Mouse (Mus musculus): Measurements from ENCODE around the gene Zbtb20. TPM values are rescaled to one million over a fixed set of nuclear protein-coding genes. Genes with fewer than 3 reads are reported as not detected.
A peak's percentile ranks its signal among the peaks of the same experiment; 100 is the strongest.

Zbtb20 gene
- total and polyA plus RNA-seq, 2 experiments from 2014 or later: 25.2 to 38.0 TPM

GRCm38 (mm10) chr16:43256191-43256899 is 380.7 kb downstream of the Zbtb20 start:
- no peak overlapping the region for H3K27ac ChIP-seq (ENCODE audit: low read depth, low read length)
- no peak overlapping the region for H3K9ac ChIP-seq (replicated peaks; ENCODE audit: low read length, poor library complexity, severe bottlenecking)
- DNase-seq (ENCODE audit: low spot score) (no peak), ATAC-seq (ENCODE audit: low FRiP score) (no peak)
- no peaks in the 10 kb centered on the region for H3K27me3 ChIP-seq (ENCODE audit: insufficient read depth, low read length)
- no peaks in the 10 kb centered on the region for H3K4me1 ChIP-seq (ENCODE audit: insufficient read depth, low read length)
- TF ChIP-seq CTCF (IDR thresholded peaks at IDR 0.05): no peak
- H3K36me3 ChIP-seq (ENCODE audit: insufficient read depth, low read length): no peaks in the 10 kb centered on the region
- no peak overlapping the region for H3K4me3 ChIP-seq (ENCODE audit: low read depth, low read length)
- no peak overlapping the region for H3K4me2 ChIP-seq (ENCODE audit: low read depth, low read length, poor library complexity, severe bottlenecking)
- H3K9me3 ChIP-seq (ENCODE audit: low read length): no peaks in the 10 kb centered on the region
- 84% methylated on average over 3 of the region's 3 CpGs for WGBS

GRCm38 (mm10) chr16:43256900-43257281 is 381.2 kb downstream of the Zbtb20 start:
- WGBS: 80% methylated on average over 1 of the region's 1 CpGs
- no peak for TF ChIP-seq CTCF (IDR thresholded peaks at IDR 0.05)
- H3K9ac ChIP-seq (replicated peaks; ENCODE audit: low read length, poor library complexity, severe bottlenecking): no peak overlapping the region
- no peaks in the 10 kb centered on the region for H3K9me3 ChIP-seq (ENCODE audit: low read length)
- no peaks in the 10 kb centered on the region for H3K4me1 ChIP-seq (ENCODE audit: insufficient read depth, low read length)
- DNase-seq (ENCODE audit: low spot score): no peak
- H3K36me3 ChIP-seq (ENCODE audit: insufficient read depth, low read length): no peaks in the 10 kb centered on the region
- H3K27ac ChIP-seq (ENCODE audit: low read depth, low read length): no peak overlapping the region
- no peak for ATAC-seq (ENCODE audit: low FRiP score)
- H3K4me3 ChIP-seq (ENCODE audit: low read depth, low read length): no peak overlapping the region
- no peaks in the 10 kb centered on the region for H3K27me3 ChIP-seq (ENCODE audit: insufficient read depth, low read length)
- no peak overlapping the region for H3K4me2 ChIP-seq (ENCODE audit: low read depth, low read length, poor library complexity, severe bottlenecking)

GRCm38 (mm10) chr16:43259466-43259865 is 383.8 kb downstream of the Zbtb20 start:
- H3K4me2 ChIP-seq (ENCODE audit: low read depth, low read length, poor library complexity, severe bottlenecking): no peak overlapping the region
- no peak overlapping the region for H3K27ac ChIP-seq (ENCODE audit: low read depth, low read length)
- DNase-seq (ENCODE audit: low spot score): no peak
- WGBS: 44% methylated on average over 1 of the region's 1 CpGs
- H3K36me3 ChIP-seq (ENCODE audit: insufficient read depth, low read length): no peaks in the 10 kb centered on the region
- no peaks in the 10 kb centered on the region for H3K27me3 ChIP-seq (ENCODE audit: insufficient read depth, low read length)
- H3K9me3 ChIP-seq (ENCODE audit: low read length): no peaks in the 10 kb centered on the region
- ATAC-seq (ENCODE audit: low FRiP score): no peak
- H3K4me3 ChIP-seq (ENCODE audit: low read depth, low read length): no peak overlapping the region
- no peaks in the 10 kb centered on the region for H3K4me1 ChIP-seq (ENCODE audit: insufficient read depth, low read length)
- no peak for TF ChIP-seq CTCF (IDR thresholded peaks at IDR 0.05)
- no peak overlapping the region for H3K9ac ChIP-seq (replicated peaks; ENCODE audit: low read length, poor library complexity, severe bottlenecking)

GRCm38 (mm10) chr16:43260862-43261261 is 385.2 kb downstream of the Zbtb20 start:
- DNase-seq (ENCODE audit: low spot score): no peak
- Histone ChIP-seq H3K36me3 (ENCODE audit: insufficient read depth, low read length) (no peaks in the 10 kb centered on the region), H3K4me3 (ENCODE audit: low read depth, low read length) (no peak overlapping the region), H3K27ac (ENCODE audit: low read depth, low read length) (no peak overlapping the region), H3K27me3 (ENCODE audit: insufficient read depth, low read length) (no peaks in the 10 kb centered on the region), H3K9ac (replicated peaks; ENCODE audit: low read length, poor library complexity, severe bottlenecking) (no peak overlapping the region), H3K4me1 (ENCODE audit: insufficient read depth, low read length) (no peaks in the 10 kb centered on the region), H3K9me3 (ENCODE audit: low read length) (no peaks in the 10 kb centered on the region), H3K4me2 (ENCODE audit: low read depth, low read length, poor library complexity, severe bottlenecking) (no peak overlapping the region)
- ATAC-seq (ENCODE audit: low FRiP score): no peak
- no peak for TF ChIP-seq CTCF (IDR thresholded peaks at IDR 0.05)
- WGBS: 84% methylated on average over 2 of the region's 2 CpGs

DNA sequence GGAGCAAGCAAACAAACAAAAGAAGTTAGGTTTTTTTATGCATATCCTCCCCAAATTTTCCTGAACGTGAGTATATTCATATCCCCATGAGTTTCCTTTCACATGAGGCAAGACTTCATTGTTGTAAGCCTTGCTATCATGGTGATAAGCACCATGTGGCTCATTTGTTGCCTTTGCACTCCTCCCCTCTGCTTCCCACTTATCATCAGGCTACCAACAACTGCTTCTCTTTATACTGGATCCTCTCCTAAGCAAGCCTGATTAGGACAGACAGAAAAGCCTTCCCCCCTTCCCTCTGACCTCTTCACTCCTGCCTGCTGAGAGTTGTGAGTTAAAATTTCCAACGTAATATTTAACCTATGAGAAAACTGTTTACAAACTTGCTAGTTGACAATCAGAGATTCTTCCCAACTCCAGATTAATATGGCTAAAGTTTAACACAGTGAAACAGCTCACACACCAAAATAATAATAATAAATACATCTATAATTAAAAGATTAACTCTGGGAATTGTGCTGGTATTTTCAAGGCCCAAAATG is 398.4 kb downstream of the Zbtb20 start:
- Histone ChIP-seq H3K27me3 (ENCODE audit: insufficient read depth, low read length) (no peaks in the 10 kb centered on the region), H3K9ac (replicated peaks; ENCODE audit: low read length, poor library complexity, severe bottlenecking) (no peak overlapping the region), H3K4me2 (ENCODE audit: low read depth, low read length, poor library complexity, severe bottlenecking) (no peak overlapping the region), H3K4me3 (ENCODE audit: low read depth, low read length) (no peak overlapping the region), H3K36me3 (ENCODE audit: insufficient read depth, low read length) (no peaks in the 10 kb centered on the region), H3K4me1 (ENCODE audit: insufficient read depth, low read length) (no peaks in the 10 kb centered on the region), H3K27ac (ENCODE audit: low read depth, low read length) (no peak overlapping the region), H3K9me3 (ENCODE audit: low read length) (no peaks in the 10 kb centered on the region)
- TF ChIP-seq CTCF (IDR thresholded peaks at IDR 0.05): no peak
- WGBS: 47% methylated on average over 2 of the region's 2 CpGs
- DNase-seq (ENCODE audit: low spot score) (no peak), ATAC-seq (ENCODE audit: low FRiP score) (no peak)

- no peaks in the 10 kb centered on the region for H3K27me3 ChIP-seq (ENCODE audit: insufficient read depth, low read length)
- H3K36me3 ChIP-seq (ENCODE audit: insufficient read depth, low read length): no peaks in the 10 kb centered on the region
- no peak overlapping the region for H3K4me3 ChIP-seq (ENCODE audit: low read depth, low read length)
- H3K4me2 ChIP-seq (ENCODE audit: low read depth, low read length, poor library complexity, severe bottlenecking): no peak overlapping the region
- WGBS: 87% methylated on average over 4 of the region's 4 CpGs
- no peaks in the 10 kb centered on the region for H3K4me1 ChIP-seq (ENCODE audit: insufficient read depth, low read length)
- H3K27ac ChIP-seq (ENCODE audit: low read depth, low read length): no peak overlapping the region
- TF ChIP-seq CTCF (IDR thresholded peaks at IDR 0.05): no peak
- no peak overlapping the region for H3K9ac ChIP-seq (replicated peaks; ENCODE audit: low read length, poor library complexity, severe bottlenecking)
- peak; percentile 24 for DNase-seq (ENCODE audit: low spot score)
- no peak for ATAC-seq (ENCODE audit: low FRiP score)
- no peaks in the 10 kb centered on the region for H3K9me3 ChIP-seq (ENCODE audit: low read length)
These were observed 401.1 kb downstream of the Zbtb20 start for GRCm38 (mm10) chr16:43276764-43277163.
